Mouse (Mus musculus) ES-E14 (cell line): ENCODE data around the gene Mrps30.

Source experiments
- CHD2 ChIP-seq: IDR thresholded peaks from 2 replicates; pipeline ENCODE4 v1.6.1; 2014; ENCODE audit warnings: mild to moderate bottlenecking, low read depth, low read length, inconsistent platforms
- HCFC1 ChIP-seq: IDR thresholded peaks from 2 replicates; pipeline ENCODE4 v1.6.1; 2012; ENCODE audit warnings: low read length, inconsistent platforms, borderline replicate concordance; ENCODE audit not compliant: insufficient read depth
- ZNF384 ChIP-seq: IDR thresholded peaks from 2 replicates; pipeline ENCODE4 v1.6.1; 2012; ENCODE audit warnings: low read depth, low read length, inconsistent platforms

DNA sequence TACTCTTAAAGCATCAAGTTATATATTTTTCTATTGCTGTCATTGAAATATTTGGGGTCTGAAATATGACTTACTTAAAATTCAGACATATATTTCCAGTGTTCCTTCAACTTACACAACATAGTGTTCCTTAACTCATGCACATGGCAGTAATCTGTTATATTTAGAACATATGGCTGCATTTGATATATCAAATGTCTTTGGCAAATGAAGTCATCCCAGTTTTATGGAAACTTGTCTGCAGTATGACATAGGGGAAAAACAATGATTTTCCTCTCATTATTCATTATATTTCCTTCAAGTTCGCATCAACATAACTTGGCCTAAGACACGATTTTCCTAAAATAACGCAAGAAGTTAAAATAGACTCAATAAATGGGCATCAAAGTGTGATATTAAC, 8.8 kb upstream of the Mrps30 start:
- TF ChIP-seq CHD2 (no peak), HCFC1 (no peak), ZNF384 (no peak)
